Comparison of ENCODE assay signal across 22 mouse cellular contexts in the genomic region with DNA sequence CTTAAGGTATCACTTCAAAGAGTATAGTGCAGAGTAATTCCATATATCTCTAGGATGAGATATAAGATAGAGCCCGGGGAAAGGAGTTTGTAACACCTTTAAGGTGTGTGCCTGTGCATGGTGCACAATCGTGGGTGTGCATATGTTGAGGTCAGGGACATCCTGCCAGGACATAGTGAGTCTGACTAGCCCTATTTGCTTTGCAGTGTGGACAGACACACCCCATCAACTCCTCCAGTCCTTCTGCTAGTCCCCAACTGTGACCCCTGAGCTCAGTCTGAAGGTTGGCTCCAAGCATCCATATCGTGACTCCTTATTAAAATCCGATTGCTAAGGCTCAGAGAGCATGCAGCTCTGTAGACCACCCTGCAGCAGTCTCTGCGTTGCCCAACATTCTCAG. TPM values are rescaled to one million over a fixed set of nuclear protein-coding genes. Genes with fewer than 3 reads are reported as not detected.
DNase-seq lines count a peak whose midpoint lies in the region; ATAC-seq and TF ChIP-seq lines count a peak whose summit lies in the region.
"Had no signal": no experiment of that assay in that cellular context is flagged by ENCODE, and none has a peak within 500 bp of the region (broad histone marks: within the 10 kb centered on the region; RNA-seq: fewer than 3 reads in every experiment).

No protein-coding gene starts in this region.

- no peak for DNase-seq in liver, embryonic 11.5 days (ENCODE audit: low spot score)
- DNase-seq in intestine, embryonic 14.5 days (ENCODE audit: low spot score): peak; percentile 49
- no peak for DNase-seq in limb, embryonic 10.5 days (ENCODE audit: low spot score)
- DNase-seq in urinary bladder, postnatal 25 days (ENCODE audit: low spot score): no peak
- DNase-seq: adrenal gland, postnatal 10 days; adrenal gland, postnatal 36 days; cerebellum, adult 18-20 months; cerebellum, adult 9-10 months; cerebellum, postnatal 14 days; gastrocnemius, postnatal 10 days; gastrocnemius, postnatal 36 days; heart, adult 2 months; heart, postnatal 14 days; heart, postnatal 4 days had no signal

- peak; percentile 73 for ATAC-seq in liver, embryonic 16.5 days (ENCODE audit: low read depth)
- ATAC-seq in liver, embryonic 11.5 days (replicated peaks; ENCODE audit: low FRiP score): no peak
- ATAC-seq in intestine, embryonic 14.5 days (replicated peaks; ENCODE audit: low FRiP score, low TSS enrichment, low read depth): no peak
- peak; percentile 54 for ATAC-seq in intestine, postnatal 0 days
- ATAC-seq: forebrain, embryonic 13.5 days; forebrain, embryonic 16.5 days had no signal

- no peaks in the 10 kb centered on the region for H3K36me3 ChIP-seq in liver, embryonic 16.5 days (ENCODE audit: control insufficient read depth, insufficient read depth)
- H3K36me3 ChIP-seq in liver, embryonic 11.5 days (ENCODE audit: control insufficient read depth, insufficient read depth, low read length): no peaks in the 10 kb centered on the region
- no peaks in the 10 kb centered on the region for H3K36me3 ChIP-seq in intestine, embryonic 14.5 days (ENCODE audit: control insufficient read depth, insufficient read depth, low read length)
- H3K36me3 ChIP-seq in intestine, postnatal 0 days (ENCODE audit: control insufficient read depth, insufficient read depth): no peaks in the 10 kb centered on the region
- H3K36me3 ChIP-seq in limb, embryonic 10.5 days: no peaks in the 10 kb centered on the region
- H3K36me3 ChIP-seq: forebrain, embryonic 10.5 days; heart, embryonic 10.5 days; heart, embryonic 13.5 days had no signal

- no peak overlapping the region for H3K9ac ChIP-seq in liver, embryonic 16.5 days (ENCODE audit: low read depth, low read length)
- no peak overlapping the region for H3K9ac ChIP-seq in liver, embryonic 11.5 days (ENCODE audit: low read depth, low read length)
- H3K9ac ChIP-seq in intestine, embryonic 14.5 days (ENCODE audit: low read length): no peak overlapping the region
- no peak overlapping the region for H3K9ac ChIP-seq in intestine, postnatal 0 days (ENCODE audit: low read depth, low read length)
- H3K9ac ChIP-seq: forebrain, embryonic 13.5 days; heart, embryonic 13.5 days; hindbrain, embryonic 14.5 days had no signal

- 44% methylated on average over 5 of the region's 5 CpGs for WGBS in liver, embryonic 16.5 days (ENCODE audit: insufficient replicate concordance)
- WGBS in liver, embryonic 11.5 days: 65% methylated on average over 5 of the region's 5 CpGs
- WGBS in intestine, embryonic 14.5 days: 73% methylated on average over 5 of the region's 5 CpGs
- 28% methylated on average over 5 of the region's 5 CpGs for WGBS in intestine, postnatal 0 days
- WGBS in limb, embryonic 10.5 days: 79% methylated on average over 5 of the region's 5 CpGs

- H3K4me1 ChIP-seq in liver, embryonic 16.5 days (ENCODE audit: control insufficient read depth, low read depth, low read length): no peaks in the 10 kb centered on the region; the same call in 1 of the 2 replicates
- H3K4me1 ChIP-seq in liver, embryonic 11.5 days (replicated peaks; ENCODE audit: control insufficient read depth, insufficient read depth, low read length): no peaks in the 10 kb centered on the region
- H3K4me1 ChIP-seq in intestine, embryonic 14.5 days (replicated peaks; ENCODE audit: control insufficient read depth, insufficient read depth, low read length): no peaks in the 10 kb centered on the region
- H3K4me1 ChIP-seq in intestine, postnatal 0 days (replicated peaks; ENCODE audit: control insufficient read depth, insufficient read depth, low read length): 0 out of 2 replicates have a peak, but pooled peaks cover 8% of the 10 kb centered on the region
- H3K4me1 ChIP-seq in limb, embryonic 10.5 days: no peaks in the 10 kb centered on the region
- H3K4me1 ChIP-seq: forebrain, embryonic 10.5 days; forebrain, embryonic 13.5 days; heart, embryonic 13.5 days had no signal

- H3K27ac ChIP-seq in liver, embryonic 16.5 days (ENCODE audit: low read length): no peak overlapping the region
- H3K27ac ChIP-seq in liver, embryonic 11.5 days (ENCODE audit: low read depth, low read length): no peak overlapping the region
- H3K27ac ChIP-seq in intestine, embryonic 14.5 days (ENCODE audit: low read depth): no peak overlapping the region
- H3K27ac ChIP-seq in intestine, postnatal 0 days (ENCODE audit: low read depth, low read length): 0 out of 2 replicates have a peak overlapping the region, but pooled peaks have one; percentile 50
- no peak overlapping the region for H3K27ac ChIP-seq in limb, embryonic 10.5 days
- H3K27ac ChIP-seq: forebrain, embryonic 10.5 days; forebrain, embryonic 13.5 days; heart, adult 2 months; heart, embryonic 10.5 days; heart, embryonic 13.5 days; hindbrain, embryonic 14.5 days had no signal

- no peak overlapping the region for H3K4me3 ChIP-seq in liver, embryonic 16.5 days (ENCODE audit: low read depth, low read length)
- no peak overlapping the region for H3K4me3 ChIP-seq in liver, embryonic 11.5 days (ENCODE audit: low read depth, low read length)
- no peak overlapping the region for H3K4me3 ChIP-seq in intestine, embryonic 14.5 days (ENCODE audit: low read depth, low read length)
- no peak overlapping the region for H3K4me3 ChIP-seq in intestine, postnatal 0 days (ENCODE audit: low read depth, low read length)
- H3K4me3 ChIP-seq in limb, embryonic 10.5 days: no peak overlapping the region
- H3K4me3 ChIP-seq: forebrain, embryonic 10.5 days; forebrain, embryonic 13.5 days; heart, adult 2 months; heart, embryonic 10.5 days; heart, embryonic 13.5 days had no signal

- no peaks in the 10 kb centered on the region for H3K27me3 ChIP-seq in liver, embryonic 16.5 days (ENCODE audit: control insufficient read depth, insufficient read depth, low read depth, low read length)
- no peaks in the 10 kb centered on the region for H3K27me3 ChIP-seq in liver, embryonic 11.5 days (replicated peaks; ENCODE audit: control insufficient read depth, insufficient read depth, low read length)
- H3K27me3 ChIP-seq in intestine, embryonic 14.5 days (replicated peaks; ENCODE audit: control insufficient read depth, insufficient read depth, low read length): no peaks in the 10 kb centered on the region
- no peaks in the 10 kb centered on the region for H3K27me3 ChIP-seq in intestine, postnatal 0 days (replicated peaks; ENCODE audit: control insufficient read depth, insufficient read depth, low read length)
- no peaks in the 10 kb centered on the region for H3K27me3 ChIP-seq in limb, embryonic 10.5 days (ENCODE audit: low read depth, poor library complexity, severe bottlenecking)
- H3K27me3 ChIP-seq: forebrain, embryonic 13.5 days; heart, embryonic 13.5 days had no signal

- no peak for TF ChIP-seq CTCF in intestine, postnatal 0 days (IDR thresholded peaks at IDR 0.05; ENCODE audit: low read depth)

- H3K4me2 ChIP-seq in liver, embryonic 16.5 days (ENCODE audit: low read depth, low read length): no peak overlapping the region
- no peak overlapping the region for H3K4me2 ChIP-seq in liver, embryonic 11.5 days
- no peak overlapping the region for H3K4me2 ChIP-seq in intestine, embryonic 14.5 days (ENCODE audit: low read length)
- H3K4me2 ChIP-seq in intestine, postnatal 0 days (replicated peaks; ENCODE audit: low read depth): 0 out of 2 replicates have a peak overlapping the region, but pooled peaks have one; percentile 24
- H3K4me2 ChIP-seq: forebrain, embryonic 13.5 days; heart, embryonic 13.5 days; hindbrain, embryonic 14.5 days had no signal

- no peaks in the 10 kb centered on the region for H3K9me3 ChIP-seq in liver, embryonic 16.5 days (replicated peaks; ENCODE audit: control insufficient read depth, low read length)
- H3K9me3 ChIP-seq in liver, embryonic 11.5 days (ENCODE audit: control insufficient read depth, low read length): no peaks in the 10 kb centered on the region
- H3K9me3 ChIP-seq in intestine, embryonic 14.5 days (ENCODE audit: control insufficient read depth, low read length): no peaks in the 10 kb centered on the region
- no peaks in the 10 kb centered on the region for H3K9me3 ChIP-seq in intestine, postnatal 0 days (ENCODE audit: control insufficient read depth)
- H3K9me3 ChIP-seq in limb, embryonic 10.5 days (replicated peaks): no peaks in the 10 kb centered on the region
- H3K9me3 ChIP-seq: forebrain, embryonic 10.5 days; forebrain, embryonic 13.5 days; heart, embryonic 10.5 days; heart, embryonic 13.5 days had no signal

RNA-seq across cellular contexts. Expression of gene Met, which starts 44.6 kb away (rescaled TPM):
- 6.1 and 6.9 TPM in 2 replicates for polyA plus RNA-seq in liver, embryonic 16.5 days (2015; fragmentation: Nextera tagmentation; extraction: Ambion mirVana)
- polyA plus RNA-seq in liver, embryonic 11.5 days (2014; fragmentation: Nextera tagmentation; extraction: Ambion mirVana): 7.8 and 8.2 TPM in 2 replicates
- 17.7 and 20.0 TPM in 2 replicates for polyA plus RNA-seq in intestine, embryonic 14.5 days (2014; fragmentation: Nextera tagmentation; extraction: Ambion mirVana)
- 6.7 and 7.7 TPM in 2 replicates for polyA plus RNA-seq in intestine, postnatal 0 days (2015; fragmentation: Nextera tagmentation; extraction: Ambion mirVana)
- polyA plus RNA-seq in limb, embryonic 10.5 days (2016; fragmentation: Nextera tagmentation; extraction: Ambion mirVana): 8.4 and 11.5 TPM in 2 replicates

Comparison
In these comparisons a context has a peak if more than half of its experiments do, and no peak if none do; other contexts are left out.
1. ATAC-seq: peak in liver, embryonic 16.5 days (single experiment) and intestine, postnatal 0 days (single experiment); none in liver, embryonic 11.5 days (single experiment) and intestine, embryonic 14.5 days (single experiment).